Mouse (Mus musculus) splenic B cell, adult 2 months (primary cell): ENCODE measurements around the gene Colq.

Experiments used
- DNase-seq: peaks from one replicate; pipeline ENCODE4 v3.0.0-alpha.2; 2011; ENCODE audit warnings: low read depth, low spot score
- H3K27me3 ChIP-seq: 2 replicates; pipeline ENCODE4 v1.6.1; 2012; ENCODE audit warnings: mild to moderate bottlenecking, low read length, moderate library complexity, mixed read lengths; ENCODE audit not compliant: control insufficient read depth, poor library complexity, insufficient read depth, severe bottlenecking
- H3K36me3 ChIP-seq: 2 replicates; pipeline ENCODE4 v1.6.1; 2012; ENCODE audit warnings: mild to moderate bottlenecking, low read length, moderate library complexity, mixed read lengths; ENCODE audit not compliant: control insufficient read depth, poor library complexity, insufficient read depth, severe bottlenecking

Gene Colq

DNA sequence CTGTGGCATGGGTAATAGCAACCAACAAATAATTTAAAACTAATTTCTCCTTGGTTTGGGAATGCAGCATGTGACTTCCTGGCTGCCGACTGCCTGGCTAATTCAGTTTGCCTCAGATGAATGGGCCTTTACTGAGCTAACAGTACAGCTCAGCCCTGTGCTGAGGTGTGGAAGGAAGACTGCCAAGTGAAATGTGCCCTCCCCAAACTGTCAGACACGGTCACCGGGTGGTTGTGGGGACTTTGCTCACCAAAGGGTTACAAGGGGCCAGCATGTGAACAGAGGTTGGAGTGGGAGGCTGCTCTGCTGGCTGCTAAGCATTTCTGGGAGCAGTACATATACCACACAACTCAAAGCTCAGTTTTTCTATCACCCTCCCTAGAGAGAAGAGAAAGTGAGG is 3.5 kb upstream of the Colq start:
- no peak for DNase-seq
- Histone ChIP-seq H3K36me3 (no peaks in the 10 kb centered on the region), H3K27me3 (no peaks in the 10 kb centered on the region)

DNA sequence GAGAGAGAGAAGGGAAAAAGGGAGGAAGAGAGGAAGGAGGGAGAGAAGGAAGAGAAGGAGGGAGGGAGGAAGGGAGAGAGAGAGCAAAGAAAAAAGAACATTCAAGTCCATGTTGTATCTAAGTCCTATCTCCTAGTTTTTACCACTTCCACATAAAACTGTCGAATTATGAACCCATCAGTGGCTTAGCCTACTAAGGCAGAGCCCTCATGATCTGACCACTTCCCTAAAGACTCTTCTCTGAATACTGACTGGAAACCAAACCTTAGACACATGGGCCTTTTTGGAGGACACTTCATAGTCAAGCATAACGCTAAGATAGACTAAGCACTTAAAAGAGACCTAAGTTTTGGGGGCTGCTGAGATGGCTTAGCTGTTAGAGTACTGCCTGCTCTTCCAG is 1.9 kb upstream of the Colq start:
- no peak for DNase-seq
- H3K27me3 ChIP-seq = no peaks in the 10 kb centered on the region
- no peaks in the 10 kb centered on the region for H3K36me3 ChIP-seq

DNA sequence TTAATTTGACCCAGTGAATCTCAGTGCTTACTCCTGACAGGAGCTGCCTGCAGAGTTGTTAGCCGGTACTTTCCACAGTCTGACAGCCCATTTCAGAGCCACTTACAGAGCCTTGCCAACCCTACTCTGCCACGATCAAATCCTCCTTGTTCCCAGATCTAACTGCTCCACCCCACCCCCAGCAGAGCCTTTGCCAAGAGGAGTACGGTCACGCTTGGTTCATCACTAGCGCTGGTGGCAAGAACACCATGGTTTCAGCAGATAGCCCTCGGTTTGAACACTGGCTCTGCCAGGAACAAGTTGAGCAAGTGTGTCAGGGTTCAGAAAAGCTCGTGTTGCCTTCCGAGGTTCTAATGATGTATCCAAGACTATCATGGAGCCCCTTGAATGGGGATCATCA is 4.7 kb downstream of the Colq start:
- Histone ChIP-seq H3K36me3 (no peaks in the 10 kb centered on the region), H3K27me3 (no peaks in the 10 kb centered on the region)
- DNase-seq = no peak

DNA sequence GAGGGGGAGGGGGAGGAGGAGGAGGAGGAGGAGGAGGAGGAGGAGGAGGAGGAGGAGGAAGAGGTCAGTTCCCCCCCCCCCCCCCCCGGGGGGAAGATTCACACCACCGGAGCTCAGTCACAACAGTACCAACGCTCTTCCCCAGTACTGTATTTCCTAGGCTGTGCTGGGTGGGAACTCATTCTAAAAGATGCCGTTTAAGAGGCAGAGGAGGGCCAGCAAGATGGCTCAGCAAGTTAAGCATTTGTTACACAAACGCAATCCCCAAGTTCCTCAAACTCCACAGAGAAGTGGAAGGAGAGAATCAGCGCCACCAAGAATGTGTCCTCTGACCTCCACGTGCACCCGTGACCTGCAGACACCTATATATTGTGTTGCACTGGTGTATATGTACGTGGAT is 8.1 kb downstream of the Colq start:
- H3K36me3 ChIP-seq = no peaks in the 10 kb centered on the region
- no peak for DNase-seq
- H3K27me3 ChIP-seq = no peaks in the 10 kb centered on the region

GRCm38 (mm10) chr14:31577966-31578735 is 13.0 kb downstream of the Colq start:
- Histone ChIP-seq H3K27me3 (no peaks in the 10 kb centered on the region), H3K36me3 (no peaks in the 10 kb centered on the region)
- DNase-seq = no peak

DNA sequence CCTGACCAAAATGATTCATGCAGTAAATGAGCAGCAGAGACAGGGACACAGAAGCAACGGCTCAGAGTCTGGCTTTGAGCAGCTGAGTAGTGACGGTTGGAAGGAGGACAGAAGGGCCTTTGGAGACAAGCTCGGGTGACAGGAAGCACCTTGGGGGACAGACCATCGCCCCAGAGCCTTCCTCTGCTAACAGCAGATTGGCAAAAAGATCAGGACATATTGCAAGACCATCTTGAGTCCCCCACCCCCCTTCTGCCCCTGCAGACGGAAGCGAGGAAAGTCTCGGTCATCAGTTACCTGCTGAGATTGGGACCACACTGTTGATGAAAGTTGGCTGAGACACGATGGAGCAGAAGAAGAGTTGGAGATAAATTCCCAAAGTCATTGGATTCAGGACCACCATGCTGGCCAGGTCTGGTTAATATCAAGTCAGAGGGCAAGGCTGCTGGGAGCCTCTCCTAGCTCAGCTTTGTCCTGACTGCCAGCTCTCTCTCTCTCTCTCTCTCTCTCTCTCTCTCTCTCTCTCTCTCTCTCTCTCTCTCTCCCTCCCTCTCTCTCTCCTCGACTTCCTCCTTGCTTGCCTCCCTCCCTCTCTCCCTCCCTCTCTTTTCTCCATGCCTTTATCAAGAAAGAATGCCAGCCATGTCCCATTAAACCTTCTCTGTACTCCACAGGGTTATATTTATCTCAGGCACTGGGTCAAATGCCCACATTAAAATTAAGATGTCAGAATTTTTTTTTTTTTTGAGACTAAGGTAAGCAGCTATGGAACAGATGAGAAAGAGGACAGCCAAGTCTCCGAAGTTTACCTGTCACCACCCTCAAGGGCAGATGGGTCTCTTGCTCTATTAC is 14.1 kb downstream of the Colq start:
- no peak for DNase-seq
- Histone ChIP-seq H3K36me3 (no peaks in the 10 kb centered on the region), H3K27me3 (no peaks in the 10 kb centered on the region)

GRCm38 (mm10) chr14:31575866-31576265 is 15.3 kb downstream of the Colq start:
- H3K36me3 ChIP-seq = no peaks in the 10 kb centered on the region
- DNase-seq = no peak

DNA sequence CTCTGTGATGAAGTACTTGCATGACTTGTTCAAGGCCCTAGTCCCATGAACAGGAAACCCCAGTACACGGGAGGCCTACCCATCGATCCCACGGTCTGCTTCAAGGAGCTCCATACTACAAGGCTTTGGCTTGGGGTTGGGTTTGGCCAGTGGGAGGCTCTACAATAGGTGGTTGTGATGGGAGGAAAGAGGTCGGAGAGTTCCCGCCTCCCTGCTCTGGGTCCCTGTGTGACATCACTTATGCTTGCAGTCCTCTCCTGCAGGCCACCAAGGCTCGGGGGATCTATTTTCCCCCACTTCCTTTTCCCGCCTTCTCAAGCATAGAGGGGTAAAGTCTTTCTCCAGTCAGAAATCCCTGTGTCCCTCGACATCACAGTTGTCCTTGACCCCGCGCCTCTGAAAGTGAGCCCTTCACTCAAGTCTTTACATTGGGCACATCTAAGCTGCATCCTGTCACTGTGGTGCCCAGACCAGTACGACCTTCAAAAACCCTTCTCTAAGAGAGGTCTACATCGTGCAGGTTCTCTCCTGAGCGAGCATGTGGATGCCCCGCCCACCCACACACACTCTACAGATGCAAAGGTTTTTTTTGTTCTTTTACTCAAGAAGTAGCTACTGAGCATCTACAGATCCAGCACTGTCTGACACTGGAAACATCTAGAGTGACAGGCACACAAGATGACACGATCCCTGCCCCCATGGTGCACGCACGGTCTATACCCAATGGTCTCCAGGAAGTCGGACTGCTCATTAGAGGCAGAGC is 16.1 kb downstream of the Colq start:
- DNase-seq = no peak
- H3K36me3 ChIP-seq = no peaks in the 10 kb centered on the region

More at GRCm38 (mm10) chr14:31575866-31576265, 15.3 kb downstream of the Colq start:
- H3K27me3 ChIP-seq = no peaks in the 10 kb centered on the region

GRCm38 (mm10) chr14:31572561-31573175 is 18.5 kb downstream of the Colq start:
- H3K27me3 ChIP-seq = no peaks in the 10 kb centered on the region
- no peak for DNase-seq
- no peaks in the 10 kb centered on the region for H3K36me3 ChIP-seq

More for the DNA sequence above, 16.1 kb downstream of the Colq start:
- no peaks in the 10 kb centered on the region for H3K27me3 ChIP-seq

- Histone ChIP-seq H3K36me3 (no peaks in the 10 kb centered on the region), H3K27me3 (no peaks in the 10 kb centered on the region)
- no peak for DNase-seq
Observed at GRCm38 (mm10) chr14:31571419-31571818, 19.7 kb downstream of the Colq start.

GRCm38 (mm10) chr14:31570131-31570951 is 20.8 kb downstream of the Colq start:
- no peak for DNase-seq

DNA sequence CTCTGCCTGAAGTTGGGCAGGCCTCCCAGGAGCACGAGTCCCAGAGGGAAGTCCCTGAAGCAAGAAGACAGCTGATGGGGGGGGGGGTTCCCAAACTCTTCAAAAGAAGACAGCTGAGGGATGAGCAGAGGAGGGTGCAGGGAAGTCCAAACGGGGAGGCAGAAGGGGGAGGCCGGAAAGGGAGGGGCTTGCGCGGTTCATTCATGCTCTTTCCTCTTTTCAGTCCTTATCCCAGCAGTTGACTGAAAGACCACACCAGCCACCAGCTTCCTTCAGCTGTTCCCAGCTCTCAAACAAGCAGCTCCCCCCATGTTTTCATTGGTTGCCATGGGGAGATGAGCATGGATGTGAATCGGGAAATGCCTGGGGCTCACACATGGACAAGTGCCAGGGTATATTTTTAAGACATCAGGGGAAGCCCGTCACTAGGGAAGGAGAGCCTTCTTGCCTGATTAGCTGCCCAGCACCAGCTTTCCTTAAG is 22.0 kb downstream of the Colq start:
- Histone ChIP-seq H3K36me3 (no peaks in the 10 kb centered on the region), H3K27me3 (no peaks in the 10 kb centered on the region)
- DNase-seq = peak; percentile 35

More at GRCm38 (mm10) chr14:31570131-31570951, 20.8 kb downstream of the Colq start:
- Histone ChIP-seq H3K27me3 (no peaks in the 10 kb centered on the region), H3K36me3 (no peaks in the 10 kb centered on the region)

DNA sequence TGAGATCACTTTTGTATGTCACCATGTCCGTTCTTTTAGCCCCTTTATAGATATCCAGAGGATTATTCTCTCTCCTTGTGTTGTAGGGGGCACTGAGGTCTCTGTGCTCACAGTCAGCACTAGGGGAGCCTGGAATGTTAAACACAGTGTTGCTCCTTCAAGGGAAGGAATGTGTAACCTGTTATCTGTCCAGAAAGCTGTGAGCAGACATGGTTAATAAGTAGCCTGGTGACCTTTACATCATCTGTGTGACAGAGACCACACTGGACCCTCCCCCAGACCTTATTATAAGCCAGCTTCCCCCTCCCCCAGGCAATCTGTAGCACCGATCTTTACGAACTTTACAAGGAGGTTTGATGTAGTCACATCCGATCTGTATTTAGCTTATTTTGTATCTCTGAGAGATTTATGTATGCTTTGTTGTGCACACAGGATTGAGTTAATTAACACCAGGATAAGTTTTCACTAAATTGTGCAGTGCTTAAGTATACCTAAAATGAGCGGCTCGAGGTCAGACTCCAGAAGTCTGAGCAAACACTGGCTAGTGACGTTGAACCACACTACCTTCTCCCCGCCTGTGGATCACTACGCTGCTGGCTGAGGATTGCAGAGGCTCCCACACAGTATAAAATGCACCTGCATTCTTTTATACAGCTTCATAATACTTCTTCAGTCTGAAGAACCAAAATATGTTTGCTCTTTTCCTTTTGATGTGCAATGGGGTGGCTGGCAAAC is 25.5 kb downstream of the Colq start:
- H3K27me3 ChIP-seq = no peaks in the 10 kb centered on the region
- no peak for DNase-seq

More for the DNA sequence above, 25.5 kb downstream of the Colq start:
- H3K36me3 ChIP-seq = no peaks in the 10 kb centered on the region
